Mouse (Mus musculus) stomach, embryonic 14.5 days (tissue): ENCODE measurements around the gene Igfbp2. TPM values are rescaled to one million over a fixed set of nuclear protein-coding genes. Genes with fewer than 3 reads are reported as not detected.
A peak's percentile ranks its signal among the peaks of the same experiment; 100 is the strongest.

Source experiments
- ATAC-seq: fragments of 200-750 bp; cut with Nextera tagmentation; 2 replicates; pipeline ENCODE4 v1.8.0; 2017; ENCODE audit warnings: low read depth, moderate TSS enrichment; ENCODE audit not compliant: insufficient number of reproducible peaks, insufficient read depth, low FRiP score
- H3K27ac ChIP-seq: fragments of 300-500 bp; sonication (generic); 2 replicates; pipeline ENCODE4 v1.5.1; 2014; ENCODE audit warnings: mild to moderate bottlenecking, low read length, moderate library complexity, mixed read lengths
- H3K27me3 ChIP-seq: fragments of 300-500 bp; sonication (generic); 2 replicates; pipeline ENCODE4 v1.6.1; 2014; ENCODE audit warnings: low read length, control low read depth, mixed read lengths; ENCODE audit not compliant: control insufficient read depth, insufficient read depth
- H3K36me3 ChIP-seq: fragments of 300-500 bp; sonication (generic); 2 replicates; pipeline ENCODE4 v1.6.1; 2014; ENCODE audit warnings: mild to moderate bottlenecking, control low read depth, low read length, moderate library complexity, mixed read lengths; ENCODE audit not compliant: control insufficient read depth, insufficient read depth
- H3K4me1 ChIP-seq: fragments of 300-500 bp; sonication (generic); 2 replicates; pipeline ENCODE4 v1.6.1; 2014; ENCODE audit warnings: low read length, control low read depth, mixed read lengths; ENCODE audit not compliant: control insufficient read depth, insufficient read depth
- H3K4me2 ChIP-seq: fragments of 300-500 bp; sonication (generic); replicated peaks from 2 replicates; pipeline ENCODE4 v1.6.1; 2014; ENCODE audit warnings: low read depth, low read length, control low read depth
- H3K4me3 ChIP-seq: fragments of 300-500 bp; sonication (generic); 2 replicates; pipeline ENCODE4 v1.5.1; 2014; ENCODE audit warnings: low read depth, low read length, control low read depth
- H3K9ac ChIP-seq: fragments of 300-500 bp; sonication (generic); replicated peaks from 2 replicates; pipeline ENCODE4 v1.6.1; 2014; ENCODE audit warnings: low read depth, mild to moderate bottlenecking, control low read depth, low read length, moderate library complexity, mixed read lengths
- H3K9me3 ChIP-seq: fragments of 300-500 bp; sonication (generic); 2 replicates; pipeline ENCODE4 v1.6.1; 2016; ENCODE audit warnings: low read depth, low read length, control low read depth; ENCODE audit not compliant: control insufficient read depth
- WGBS: fragments of 180-500 bp; shearing (Covaris S2); extraction: QIAGEN DNeasy Blood & Tissue Kit; methylation state at CpG from one replicate; pipeline ENCODE4 v1.1.7; 2014; 5-methylcytosine and 5-hydroxymethylcytosine counted together
- polyA plus RNA-seq: library from polyadenylated mRNA; unstranded; fragments of >200 nt; fragmentation: Nextera tagmentation; extraction: Ambion mirVana; gene quantifications from 2 replicates; pipeline ENCODE4 v1.2.1, GENCODE M21; 2014

Gene Igfbp2
- polyA plus RNA-seq, 1 experiment from 2014 or later, result 631 TPM

GRCm38 (mm10) chr1:72849037-72849436, 24.7 kb downstream of the Igfbp2 start:
- Histone ChIP-seq H3K9me3 (no peaks in the 10 kb centered on the region), H3K4me2 (no peak overlapping the region), H3K27ac (no peak overlapping the region), H3K4me3 (no peak overlapping the region), H3K36me3 (peaks cover 16% of the 10 kb centered on the region; the same call in 1 of the 2 replicates), H3K27me3 (no peaks in the 10 kb centered on the region), H3K4me1 (no peaks in the 10 kb centered on the region), H3K9ac (no peak overlapping the region)
- no peak for ATAC-seq
- 94% methylated on average over 8 of the region's 8 CpGs for WGBS

GRCm38 (mm10) chr1:72853759-72854158, 29.5 kb downstream of the Igfbp2 start:
- no peak overlapping the region for H3K4me3 ChIP-seq
- WGBS, result 71% methylated on average over 1 of the region's 1 CpGs
- ATAC-seq, result no peak

GRCm38 (mm10) chr1:72854337-72855237, 30.3 kb downstream of the Igfbp2 start:
- ATAC-seq, result peak; percentile 46; the same call in 1 of the 2 replicates
- no peak overlapping the region for H3K27ac ChIP-seq
- no peak overlapping the region for H3K4me3 ChIP-seq
- peaks cover 26% of the 10 kb centered on the region; the same call in 1 of the 2 replicates for H3K36me3 ChIP-seq
- WGBS, result 38% methylated on average over 10 of the region's 10 CpGs
- no peaks in the 10 kb centered on the region for H3K4me1 ChIP-seq
- no peak overlapping the region for H3K9ac ChIP-seq
- H3K27me3 ChIP-seq, result no peaks in the 10 kb centered on the region
- no peak overlapping the region for H3K4me2 ChIP-seq
- no peaks in the 10 kb centered on the region for H3K9me3 ChIP-seq

More at GRCm38 (mm10) chr1:72853759-72854158, 29.5 kb downstream of the Igfbp2 start:
- Histone ChIP-seq H3K36me3 (peaks cover 21% of the 10 kb centered on the region; the same call in 1 of the 2 replicates), H3K27ac (no peak overlapping the region), H3K4me1 (no peaks in the 10 kb centered on the region), H3K9ac (no peak overlapping the region), H3K9me3 (no peaks in the 10 kb centered on the region), H3K27me3 (no peaks in the 10 kb centered on the region), H3K4me2 (no peak overlapping the region)

GRCm38 (mm10) chr1:72855729-72856128, 31.4 kb downstream of the Igfbp2 start:
- Histone ChIP-seq H3K4me3 (no peak overlapping the region), H3K36me3 (peaks cover 33% of the 10 kb centered on the region), H3K27me3 (no peaks in the 10 kb centered on the region), H3K4me2 (no peak overlapping the region), H3K27ac (no peak overlapping the region), H3K9ac (no peak overlapping the region), H3K4me1 (no peaks in the 10 kb centered on the region), H3K9me3 (no peaks in the 10 kb centered on the region)
- 83% methylated on average over 10 of the region's 10 CpGs for WGBS
- ATAC-seq, result 0 out of 2 replicates have a peak, but pooled peaks have one; percentile 4

- Histone ChIP-seq H3K9ac (no peak overlapping the region), H3K4me2 (no peak overlapping the region), H3K27me3 (no peaks in the 10 kb centered on the region), H3K4me1 (no peaks in the 10 kb centered on the region), H3K4me3 (no peak overlapping the region), H3K9me3 (no peaks in the 10 kb centered on the region), H3K27ac (no peak overlapping the region), H3K36me3 (peaks cover 35% of the 10 kb centered on the region)
- WGBS, result 80% methylated on average over 19 of the region's 19 CpGs
- no peak; the same call in 1 of the 2 replicates for ATAC-seq
These were observed 32.1 kb downstream of the Igfbp2 start for GRCm38 (mm10) chr1:72856209-72856909.

GRCm38 (mm10) chr1:72857142-72857541, 32.8 kb downstream of the Igfbp2 start:
- Histone ChIP-seq H3K27me3 (no peaks in the 10 kb centered on the region), H3K9ac (no peak overlapping the region), H3K27ac (no peak overlapping the region), H3K4me3 (no peak overlapping the region), H3K4me2 (no peak overlapping the region), H3K36me3 (peaks cover 32% of the 10 kb centered on the region), H3K9me3 (no peaks in the 10 kb centered on the region), H3K4me1 (no peaks in the 10 kb centered on the region)
- no peak for ATAC-seq
- WGBS, result 73% methylated on average over 7 of the region's 7 CpGs

- Histone ChIP-seq H3K27me3 (no peaks in the 10 kb centered on the region), H3K36me3 (peaks cover 34% of the 10 kb centered on the region), H3K4me1 (no peaks in the 10 kb centered on the region), H3K9me3 (no peaks in the 10 kb centered on the region), H3K27ac (no peak overlapping the region), H3K4me2 (no peak overlapping the region), H3K4me3 (no peak overlapping the region), H3K9ac (no peak overlapping the region)
- WGBS, result 68% methylated on average over 5 of the region's 5 CpGs
- no peak for ATAC-seq
These were observed 33.3 kb downstream of the Igfbp2 start for GRCm38 (mm10) chr1:72857631-72858030.

- Histone ChIP-seq H3K9ac (no peak overlapping the region), H3K27me3 (no peaks in the 10 kb centered on the region), H3K4me2 (no peak overlapping the region), H3K36me3 (peaks cover 41% of the 10 kb centered on the region), H3K27ac (no peak overlapping the region), H3K4me3 (no peak overlapping the region), H3K4me1 (no peaks in the 10 kb centered on the region), H3K9me3 (no peaks in the 10 kb centered on the region)
- WGBS, result 86% methylated on average over 9 of the region's 9 CpGs
- no peak for ATAC-seq
These were observed 34.0 kb downstream of the Igfbp2 start for GRCm38 (mm10) chr1:72858286-72858685.
